Mouse (Mus musculus) embryonic facial prominence, embryonic 11.5 days (tissue): ENCODE measurements at regions not wholly inside any gene's neighbourhood (a gene's known extent, or its start where the extent isn't known, plus 50 kb on each side); places are given as distances from the start of the nearest gene placed in this dataset.

Experiments
- ATAC-seq: fragments of 200-750 bp; cut with Nextera tagmentation; replicated peaks from 2 replicates; pipeline ENCODE4 v1.8.0; 2017; ENCODE audit warnings: low read depth; ENCODE audit not compliant: insufficient number of reproducible peaks, low FRiP score, low TSS enrichment
- DNase-seq: peaks from one replicate; pipeline ENCODE4 v3.0.0-alpha.2; 2015; ENCODE audit warnings: low spot score
- H3K27ac ChIP-seq: fragments of 300-500 bp; sonication (generic); replicated peaks from 2 replicates; pipeline ENCODE4 v1.5.1; 2014; ENCODE audit warnings: mild to moderate bottlenecking, low read depth, low read length, control low read depth
- H3K27me3 ChIP-seq: fragments of 300-500 bp; sonication (generic); 2 replicates; pipeline ENCODE4 v1.6.1; 2014; ENCODE audit warnings: mild to moderate bottlenecking, low read length, moderate library complexity, mixed read lengths; ENCODE audit not compliant: control insufficient read depth, insufficient read depth
- H3K36me3 ChIP-seq: fragments of 300-500 bp; sonication (generic); replicated peaks from 2 replicates; pipeline ENCODE4 v1.6.1; 2014; ENCODE audit warnings: low read depth, mild to moderate bottlenecking, low read length, moderate library complexity, mixed read lengths; ENCODE audit not compliant: control insufficient read depth, insufficient read depth
- H3K4me1 ChIP-seq: fragments of 300-500 bp; sonication (generic); 2 replicates; pipeline ENCODE4 v1.6.1; 2014; ENCODE audit warnings: low read length, mixed read lengths; ENCODE audit not compliant: control insufficient read depth, insufficient read depth
- H3K4me2 ChIP-seq: fragments of 300-500 bp; sonication (generic); 2 replicates; pipeline ENCODE4 v1.6.1; 2014; ENCODE audit warnings: low read depth, mild to moderate bottlenecking, control low read depth, low read length, moderate library complexity
- H3K4me3 ChIP-seq: fragments of 300-500 bp; sonication (generic); 2 replicates; pipeline ENCODE4 v1.5.1; 2014; ENCODE audit warnings: low read depth, low read length, control low read depth
- H3K9ac ChIP-seq: fragments of 300-500 bp; sonication (generic); replicated peaks from 2 replicates; pipeline ENCODE4 v1.6.1; 2014; ENCODE audit warnings: mild to moderate bottlenecking, control low read depth, low read length
- H3K9me3 ChIP-seq: fragments of 300-500 bp; sonication (generic); replicated peaks from 2 replicates; pipeline ENCODE4 v1.6.1; 2016; ENCODE audit warnings: mild to moderate bottlenecking, low read length, inconsistent platforms, mixed read lengths; ENCODE audit not compliant: control insufficient read depth
- WGBS: fragments of 180-500 bp; shearing (Covaris S2); extraction: QIAGEN DNeasy Blood & Tissue Kit; methylation state at CpG from one replicate; pipeline ENCODE4 v1.1.7; 2014; 5-methylcytosine and 5-hydroxymethylcytosine counted together

DNA sequence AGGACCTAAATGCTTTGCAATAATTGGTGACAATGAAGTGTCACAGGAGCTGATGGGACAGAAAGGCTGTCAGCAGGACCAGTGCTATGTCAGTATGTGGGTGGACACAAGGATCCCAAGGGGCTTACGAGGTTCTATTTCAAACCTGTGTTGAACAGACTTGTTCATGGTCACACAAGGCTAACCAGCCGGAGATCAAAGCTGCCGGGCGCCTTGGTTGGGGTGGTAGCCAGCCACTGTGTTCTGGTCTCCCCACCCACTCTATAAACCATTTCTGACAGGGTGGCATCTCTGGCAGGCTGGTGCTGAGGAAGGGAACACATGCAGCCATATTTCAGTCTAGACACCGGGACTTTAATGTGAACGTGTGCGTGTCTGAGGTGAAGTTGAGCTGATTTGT, 245.9 kb downstream of the Ttc32 start:
- Histone ChIP-seq H3K4me2 (no peak overlapping the region), H3K9ac (no peak overlapping the region), H3K9me3 (no peaks in the 10 kb centered on the region), H3K27ac (no peak overlapping the region), H3K4me1 (no peaks in the 10 kb centered on the region), H3K27me3 (no peaks in the 10 kb centered on the region), H3K36me3 (no peaks in the 10 kb centered on the region), H3K4me3 (no peak overlapping the region)
- WGBS: 96% methylated on average over 7 of the region's 7 CpGs
- no peak for DNase-seq
- ATAC-seq: no peak

DNA sequence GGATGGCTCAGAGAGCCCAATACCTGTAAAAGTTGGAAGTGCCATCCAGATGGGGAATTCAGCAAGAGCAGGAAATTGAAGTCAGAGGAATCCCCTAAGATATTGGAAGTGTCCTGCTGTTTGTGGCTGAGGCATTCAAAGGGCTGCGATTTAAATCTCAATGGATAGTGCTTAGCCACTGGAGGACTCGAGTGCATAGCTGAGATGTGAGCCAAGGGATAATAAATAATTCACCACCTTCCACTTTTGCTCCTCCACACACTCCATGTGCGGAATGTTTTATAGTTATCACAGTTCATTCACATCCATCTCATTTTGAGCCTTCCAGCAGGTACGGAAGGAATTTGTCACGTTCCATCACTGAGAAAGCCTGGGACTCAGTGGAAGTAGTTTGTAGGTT, 248.9 kb downstream of the Ttc32 start:
- no peak overlapping the region for H3K4me3 ChIP-seq
- no peak overlapping the region for H3K9ac ChIP-seq
- H3K9me3 ChIP-seq: no peaks in the 10 kb centered on the region
- H3K27ac ChIP-seq: no peak overlapping the region
- H3K27me3 ChIP-seq: no peaks in the 10 kb centered on the region
- WGBS: 35% methylated on average over 5 of the region's 5 CpGs
- no peaks in the 10 kb centered on the region for H3K36me3 ChIP-seq
- H3K4me2 ChIP-seq: no peak overlapping the region
- no peaks in the 10 kb centered on the region for H3K4me1 ChIP-seq
- ATAC-seq: no peak
- DNase-seq: no peak

DNA sequence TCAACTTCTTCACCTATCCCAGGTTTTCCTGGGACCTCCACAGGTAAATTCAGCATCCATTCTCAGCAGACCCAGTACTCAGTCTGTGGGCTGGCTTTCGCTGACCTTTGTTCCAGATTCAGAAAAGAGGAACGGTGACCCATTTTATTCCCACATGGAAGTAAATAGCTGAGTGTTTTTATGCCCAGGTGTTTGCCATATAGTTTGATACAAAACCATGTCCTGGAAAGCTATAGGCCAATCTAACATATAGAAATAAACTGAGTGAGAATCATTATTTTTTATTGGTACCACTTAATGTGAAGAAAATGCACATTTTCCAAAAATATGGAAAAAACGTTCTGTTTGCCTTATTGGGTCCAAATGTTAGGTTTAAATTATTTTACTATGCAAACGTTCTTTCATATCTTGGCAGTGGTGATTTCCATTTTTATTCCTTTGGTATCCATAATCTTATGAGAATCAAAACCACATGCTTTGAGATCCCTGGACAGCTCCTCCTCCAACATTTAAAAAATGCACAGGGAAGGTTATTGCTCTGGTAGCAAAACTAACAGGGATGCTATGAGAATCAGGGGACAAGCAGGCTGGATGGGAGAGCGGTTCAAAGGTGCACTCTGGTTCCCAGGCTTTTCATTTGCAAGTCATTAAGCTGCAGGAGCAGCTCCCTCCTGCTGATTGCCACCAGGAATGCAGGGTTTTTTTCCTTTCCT, 250.3 kb downstream of the Ttc32 start:
- ATAC-seq: no peak
- Histone ChIP-seq H3K9ac (no peak overlapping the region), H3K27me3 (no peaks in the 10 kb centered on the region), H3K36me3 (no peaks in the 10 kb centered on the region), H3K4me1 (no peaks in the 10 kb centered on the region), H3K9me3 (no peaks in the 10 kb centered on the region), H3K4me2 (no peak overlapping the region), H3K27ac (no peak overlapping the region), H3K4me3 (no peak overlapping the region)
- DNase-seq: peak; percentile 53
- 35% methylated on average over 5 of the region's 5 CpGs for WGBS

DNA sequence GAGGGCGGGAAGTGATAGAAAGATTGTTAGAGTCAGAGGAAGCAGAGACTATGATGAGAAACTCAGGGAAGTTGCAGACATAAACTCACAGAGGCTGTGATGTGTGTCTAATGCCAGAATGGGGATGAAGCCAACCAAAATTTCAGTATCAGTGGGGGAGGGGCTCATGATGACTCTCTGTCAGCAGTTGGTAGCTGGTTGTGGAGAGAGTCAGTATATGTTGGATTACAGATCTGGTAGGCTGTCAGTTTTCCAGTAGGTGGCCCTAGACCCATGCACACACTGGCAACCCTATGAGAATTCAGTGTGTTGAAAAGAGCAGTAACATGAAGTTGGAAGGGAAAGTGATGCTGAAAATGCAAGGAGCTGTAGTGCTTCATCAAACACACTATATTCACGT, 257.5 kb downstream of the Ttc32 start:
- Histone ChIP-seq H3K27me3 (no peaks in the 10 kb centered on the region), H3K4me3 (no peak overlapping the region), H3K9ac (no peak overlapping the region), H3K27ac (no peak overlapping the region), H3K4me1 (no peaks in the 10 kb centered on the region), H3K4me2 (no peak overlapping the region), H3K36me3 (no peaks in the 10 kb centered on the region), H3K9me3 (no peaks in the 10 kb centered on the region)
- DNase-seq (no peak), ATAC-seq (no peak)
- WGBS: 92% methylated on average over 2 of the region's 2 CpGs

DNA sequence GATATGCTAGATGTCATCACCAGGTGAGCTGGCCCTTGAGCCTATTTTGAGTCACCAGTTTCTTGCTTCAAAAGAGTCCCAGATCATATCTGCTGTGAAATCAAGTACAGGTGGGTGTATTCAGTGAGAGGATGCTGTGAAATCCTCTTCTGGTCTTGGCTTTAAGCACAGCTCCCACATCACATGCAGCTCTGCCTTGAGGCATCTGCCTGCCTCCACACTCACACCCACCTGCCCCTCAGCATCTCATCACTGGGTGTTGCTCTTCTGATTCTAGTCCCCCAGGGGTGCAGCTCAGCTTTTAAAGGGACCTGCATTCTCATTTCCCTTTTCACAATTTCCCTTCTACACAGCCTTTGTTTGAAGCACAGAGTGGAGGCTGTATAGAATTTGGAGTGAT, 262.9 kb downstream of the Ttc32 start:
- H3K27me3 ChIP-seq: no peaks in the 10 kb centered on the region
- no peaks in the 10 kb centered on the region for H3K9me3 ChIP-seq
- ATAC-seq: no peak
- DNase-seq: no peak
- no peaks in the 10 kb centered on the region for H3K4me1 ChIP-seq
- no peak overlapping the region for H3K9ac ChIP-seq
- no peak overlapping the region for H3K27ac ChIP-seq
- no peaks in the 10 kb centered on the region for H3K36me3 ChIP-seq
- H3K4me3 ChIP-seq: no peak overlapping the region
- H3K4me2 ChIP-seq: no peak overlapping the region

DNA sequence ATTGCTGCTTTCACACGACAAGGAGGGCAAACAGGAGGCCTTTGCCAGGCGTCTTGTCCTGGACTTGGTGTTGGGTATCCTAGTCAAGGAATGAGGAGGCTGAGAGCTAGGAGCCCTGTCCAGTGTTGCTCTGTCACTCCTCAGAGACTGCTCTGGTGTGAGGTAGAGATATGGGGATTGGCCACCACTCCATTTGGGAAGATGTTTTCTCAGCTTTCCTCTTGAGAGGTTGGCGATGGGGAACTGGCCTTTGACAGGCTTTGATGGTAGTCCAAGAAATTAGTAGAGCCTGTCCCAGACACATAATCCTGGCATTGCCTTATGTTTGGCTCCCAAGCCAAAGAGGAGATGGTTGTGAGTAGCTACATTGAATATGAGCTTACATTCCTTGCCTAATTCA, 265.4 kb downstream of the Ttc32 start:
- Histone ChIP-seq H3K4me1 (no peaks in the 10 kb centered on the region), H3K27me3 (no peaks in the 10 kb centered on the region), H3K4me2 (no peak overlapping the region), H3K27ac (no peak overlapping the region), H3K4me3 (no peak overlapping the region), H3K9ac (no peak overlapping the region), H3K36me3 (no peaks in the 10 kb centered on the region), H3K9me3 (no peaks in the 10 kb centered on the region)
- no peak for ATAC-seq
- DNase-seq: no peak
- WGBS: 80% methylated on average over 3 of the region's 3 CpGs

DNA sequence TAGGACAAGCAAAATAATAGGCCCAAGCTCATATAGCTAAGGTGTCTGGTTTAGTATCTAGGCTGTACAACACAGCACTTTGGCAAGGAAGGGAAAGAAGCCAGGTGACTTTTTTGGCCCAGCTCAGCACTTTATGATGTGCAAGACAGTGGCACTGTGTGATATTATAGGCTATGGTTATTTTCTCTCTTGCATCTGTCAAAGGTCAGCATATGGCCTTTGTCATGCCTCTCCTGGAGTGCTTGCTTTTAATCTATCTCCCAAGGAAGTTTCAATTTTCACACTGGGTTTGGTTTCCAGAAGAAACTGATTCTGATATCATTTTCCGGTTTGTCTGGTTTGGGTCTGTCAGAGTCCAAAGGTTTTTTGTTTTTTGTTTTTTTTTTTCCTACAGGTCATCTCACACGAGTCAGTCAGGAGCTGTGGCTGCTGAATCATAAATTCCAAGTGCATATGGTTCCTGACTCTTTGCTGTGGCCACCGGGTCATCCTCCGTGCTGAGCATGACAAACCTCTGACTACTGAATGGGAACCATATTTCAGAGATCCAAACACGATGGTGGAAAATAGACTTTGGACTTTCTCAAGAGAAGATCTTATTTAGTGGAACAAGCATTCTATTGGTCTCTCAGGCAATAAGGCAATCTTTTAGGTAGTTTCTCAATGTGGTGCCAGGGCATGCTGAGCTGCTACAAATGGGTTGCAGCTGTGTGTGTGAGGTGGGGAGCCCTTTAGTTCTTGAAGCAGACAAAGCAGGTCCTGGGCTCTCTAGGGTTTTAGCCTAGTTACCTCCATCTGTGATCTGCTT, 269.3 kb downstream of the Ttc32 start:
- no peaks in the 10 kb centered on the region for H3K36me3 ChIP-seq
- peak; percentile 46 for DNase-seq
- ATAC-seq: no peak
- H3K27me3 ChIP-seq: no peaks in the 10 kb centered on the region
- H3K4me1 ChIP-seq: no peaks in the 10 kb centered on the region
- no peak overlapping the region for H3K27ac ChIP-seq
- H3K9ac ChIP-seq: no peak overlapping the region
- no peak overlapping the region for H3K4me2 ChIP-seq
- H3K9me3 ChIP-seq: no peaks in the 10 kb centered on the region
- WGBS: 37% methylated on average over 5 of the region's 5 CpGs
- H3K4me3 ChIP-seq: no peak overlapping the region

DNA sequence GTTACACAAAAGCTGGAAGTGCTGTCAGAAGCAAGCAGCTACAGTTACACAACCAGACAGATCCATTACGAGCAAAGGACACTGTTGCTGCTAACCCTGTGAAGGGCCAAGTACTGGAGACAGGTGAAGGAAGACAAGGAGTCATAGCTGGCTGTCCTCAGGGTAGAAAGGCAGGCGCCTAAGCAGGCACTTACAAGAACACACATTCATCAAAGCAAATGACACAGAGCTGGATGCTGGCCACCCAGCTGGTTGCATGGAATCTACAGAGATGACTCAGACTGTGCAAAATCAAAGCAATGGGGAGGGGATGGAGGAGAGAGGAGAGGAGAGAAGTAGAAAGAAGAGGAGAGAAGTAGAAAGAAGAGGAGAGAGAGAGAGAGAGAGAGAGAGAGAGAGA, 265.8 kb upstream of the Osr1 start:
- WGBS: 79% methylated on average over 2 of the region's 2 CpGs
- Histone ChIP-seq H3K9me3 (no peaks in the 10 kb centered on the region), H3K36me3 (no peaks in the 10 kb centered on the region), H3K4me2 (no peak overlapping the region), H3K4me3 (no peak overlapping the region), H3K27ac (no peak overlapping the region), H3K4me1 (no peaks in the 10 kb centered on the region), H3K9ac (no peak overlapping the region), H3K27me3 (no peaks in the 10 kb centered on the region)
- DNase-seq (no peak), ATAC-seq (no peak)
